21 mouse cellular contexts compared by ENCODE assay signal in genomic region chr16:53659363-53659762, GRCm38 (mm10).
A peak's percentile ranks its signal among the peaks of the same experiment; 100 is the strongest.
DNase-seq lines count a peak whose midpoint lies in the region; ATAC-seq lines count a peak whose summit lies in the region.
"Had no signal": no experiment of that assay in that cellular context is flagged by ENCODE, and none has a peak within 500 bp of the region (broad histone marks: within the 10 kb centered on the region; RNA-seq: fewer than 3 reads in every experiment).

No protein-coding gene starts in this region.

- no peak overlapping the region for H3K4me2 ChIP-seq in hindbrain, embryonic 14.5 days (replicated peaks)
- no peak overlapping the region for H3K4me2 ChIP-seq in intestine, embryonic 15.5 days (replicated peaks)
- H3K4me2 ChIP-seq: embryonic facial prominence, embryonic 12.5 days; forebrain, embryonic 13.5 days; forebrain, embryonic 15.5 days had no signal

- H3K27ac ChIP-seq in hindbrain, embryonic 14.5 days = no peak overlapping the region
- H3K27ac ChIP-seq in intestine, embryonic 15.5 days = no peak overlapping the region
- H3K27ac ChIP-seq in embryonic facial prominence, embryonic 10.5 days (replicated peaks) = no peak overlapping the region
- H3K27ac ChIP-seq: embryonic facial prominence, embryonic 12.5 days; forebrain, embryonic 13.5 days; forebrain, embryonic 15.5 days had no signal

- 87% methylated on average over 5 of the region's 5 CpGs for WGBS in hindbrain, embryonic 14.5 days
- 96% methylated on average over 5 of the region's 5 CpGs for WGBS in intestine, embryonic 15.5 days
- WGBS in embryonic facial prominence, embryonic 10.5 days = 89% methylated on average over 5 of the region's 5 CpGs

- H3K9me3 ChIP-seq in hindbrain, embryonic 14.5 days (ENCODE audit: control insufficient read depth, low read length) = no peaks in the 10 kb centered on the region
- no peaks in the 10 kb centered on the region for H3K9me3 ChIP-seq in intestine, embryonic 15.5 days
- no peaks in the 10 kb centered on the region for H3K9me3 ChIP-seq in embryonic facial prominence, embryonic 10.5 days
- H3K9me3 ChIP-seq: embryonic facial prominence, embryonic 12.5 days; forebrain, embryonic 13.5 days; forebrain, embryonic 15.5 days; G1E had no signal

- H3K36me3 ChIP-seq in hindbrain, embryonic 14.5 days (replicated peaks; ENCODE audit: control insufficient read depth, insufficient read depth) = no peaks in the 10 kb centered on the region
- no peaks in the 10 kb centered on the region for H3K36me3 ChIP-seq in intestine, embryonic 15.5 days
- no peaks in the 10 kb centered on the region for H3K36me3 ChIP-seq in embryonic facial prominence, embryonic 10.5 days (replicated peaks)
- H3K36me3 ChIP-seq: embryonic facial prominence, embryonic 12.5 days; forebrain, embryonic 15.5 days; G1E had no signal

- no peaks in the 10 kb centered on the region for H3K4me1 ChIP-seq in hindbrain, embryonic 14.5 days (replicated peaks; ENCODE audit: control insufficient read depth, insufficient read depth, low read length)
- no peaks in the 10 kb centered on the region for H3K4me1 ChIP-seq in intestine, embryonic 15.5 days (replicated peaks)
- H3K4me1 ChIP-seq in embryonic facial prominence, embryonic 10.5 days = no peaks in the 10 kb centered on the region
- H3K4me1 ChIP-seq: embryonic facial prominence, embryonic 12.5 days; forebrain, embryonic 13.5 days; forebrain, embryonic 15.5 days had no signal

- DNase-seq in ES-CJ7 (ENCODE audit: low read depth, low spot score) = peak; percentile 86
- DNase-seq in R1 (ENCODE audit: low read depth, low spot score) = peak; percentile 93
- DNase-seq in hindbrain, embryonic 14.5 days (ENCODE audit: low spot score) = no peak
- DNase-seq in embryonic facial prominence, embryonic 10.5 days (ENCODE audit: low spot score) = no peak
- DNase-seq: adrenal gland, adult 8-10 months; adrenal gland, postnatal 14 days; adrenal gland, postnatal 36 days; cerebellum, adult 11-12 months; cerebellum, adult 8-10 months; cerebellum, adult 9-11 months; cerebellum, postnatal 14 days; cerebellum, postnatal 36 days; embryo, embryonic 11 days; forebrain, postnatal 0 days had no signal

- no peak overlapping the region for H3K4me3 ChIP-seq in hindbrain, embryonic 14.5 days (replicated peaks; ENCODE audit: low read length)
- no peak overlapping the region for H3K4me3 ChIP-seq in intestine, embryonic 15.5 days (replicated peaks)
- no peak overlapping the region for H3K4me3 ChIP-seq in embryonic facial prominence, embryonic 10.5 days
- H3K4me3 ChIP-seq: embryonic facial prominence, embryonic 12.5 days; forebrain, embryonic 13.5 days; forebrain, embryonic 15.5 days had no signal

- H3K27me3 ChIP-seq in hindbrain, embryonic 14.5 days (ENCODE audit: control insufficient read depth, insufficient read depth, low read length) = no peaks in the 10 kb centered on the region
- H3K27me3 ChIP-seq in intestine, embryonic 15.5 days (replicated peaks) = no peaks in the 10 kb centered on the region
- H3K27me3 ChIP-seq in embryonic facial prominence, embryonic 10.5 days (replicated peaks; ENCODE audit: low read depth, poor library complexity, severe bottlenecking) = no peaks in the 10 kb centered on the region
- H3K27me3 ChIP-seq: embryonic facial prominence, embryonic 12.5 days; forebrain, embryonic 13.5 days; forebrain, embryonic 15.5 days; Patski had no signal

- ATAC-seq in hindbrain, embryonic 14.5 days (ENCODE audit: low FRiP score) = no peak
- ATAC-seq in intestine, embryonic 15.5 days = no peak
- ATAC-seq: activated CD4-positive, CD25-positive, alpha-beta regulatory T cell, adult 4 months; forebrain, embryonic 13.5 days; forebrain, embryonic 15.5 days; forebrain, postnatal 0 days; Patski had no signal

- H3K9ac ChIP-seq in hindbrain, embryonic 14.5 days = no peak overlapping the region
- H3K9ac ChIP-seq in intestine, embryonic 15.5 days = no peak overlapping the region
- H3K9ac ChIP-seq: embryonic facial prominence, embryonic 12.5 days; forebrain, embryonic 13.5 days; forebrain, embryonic 15.5 days; forebrain, postnatal 0 days had no signal

Comparison
In these comparisons a context has a peak if more than half of its experiments do, and no peak if none do; other contexts are left out.
1. DNase-seq: peak in ES-CJ7 (single experiment) and R1 (single experiment); none in hindbrain, embryonic 14.5 days (single experiment) and embryonic facial prominence, embryonic 10.5 days (single experiment).